Mouse (Mus musculus) intestine, embryonic 16.5 days (tissue): ENCODE measurements at regions not wholly inside any gene's neighbourhood (a gene's known extent, or its start where the extent isn't known, plus 50 kb on each side); places are given as distances from the start of the nearest gene placed in this dataset.

Experiments used
- ATAC-seq: fragments of 200-750 bp; cut with Nextera tagmentation; 2 replicates; pipeline ENCODE4 v1.8.0; 2017; ENCODE audit warnings: moderate TSS enrichment, moderate library complexity
- H3K27ac ChIP-seq: fragments of 300-500 bp; sonication (generic); 2 replicates; pipeline ENCODE4 v1.5.1; 2014; ENCODE audit warnings: mild to moderate bottlenecking, low read length
- H3K27me3 ChIP-seq: fragments of 300-500 bp; sonication (generic); replicated peaks from 2 replicates; pipeline ENCODE4 v1.6.1; 2014; ENCODE audit warnings: low read length, control low read depth, mixed read lengths; ENCODE audit not compliant: control insufficient read depth, insufficient read depth
- H3K36me3 ChIP-seq: fragments of 300-500 bp; sonication (generic); 2 replicates; pipeline ENCODE4 v1.6.1; 2014; ENCODE audit warnings: low read length, control low read depth; ENCODE audit not compliant: control insufficient read depth, insufficient read depth
- H3K4me1 ChIP-seq: fragments of 300-500 bp; sonication (generic); 2 replicates; pipeline ENCODE4 v1.6.1; 2014; ENCODE audit warnings: low read length, control low read depth, mixed read lengths; ENCODE audit not compliant: control insufficient read depth, insufficient read depth
- H3K4me2 ChIP-seq: fragments of 300-500 bp; sonication (generic); 2 replicates; pipeline ENCODE4 v1.6.1; 2014; ENCODE audit warnings: low read depth, low read length, control low read depth
- H3K4me3 ChIP-seq: fragments of 300-500 bp; sonication (generic); 2 replicates; pipeline ENCODE4 v1.5.1; 2014; ENCODE audit warnings: mild to moderate bottlenecking, low read length
- H3K9ac ChIP-seq: fragments of 300-500 bp; sonication (generic); 2 replicates; pipeline ENCODE4 v1.6.1; 2014; ENCODE audit warnings: low read depth, low read length
- H3K9me3 ChIP-seq: fragments of 300-500 bp; sonication (generic); 2 replicates; pipeline ENCODE4 v1.6.1; 2016; ENCODE audit warnings: low read length, control low read depth; ENCODE audit not compliant: control insufficient read depth
- WGBS: fragments of 180-500 bp; shearing (Covaris S2); extraction: QIAGEN DNeasy Blood & Tissue Kit; methylation state at CpG from one replicate; pipeline ENCODE4 v1.1.7; 2014; 5-methylcytosine and 5-hydroxymethylcytosine counted together

DNA sequence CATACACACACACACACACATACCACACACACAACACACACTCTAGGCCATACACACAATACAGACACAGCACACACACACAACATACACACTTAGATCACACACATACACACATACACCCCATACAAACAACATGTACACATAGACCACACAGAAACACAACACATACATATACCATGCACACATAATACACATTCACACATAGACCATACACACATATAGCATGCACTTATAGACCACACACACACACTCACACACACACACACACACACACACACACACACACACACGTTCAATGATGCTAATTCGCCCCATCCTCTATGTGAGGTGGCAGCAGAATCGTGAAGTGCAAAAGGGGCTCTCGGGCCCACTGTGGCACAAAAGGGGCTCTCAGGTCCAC is 359.1 kb downstream of the Sec23a start:
- no peaks in the 10 kb centered on the region for H3K27me3 ChIP-seq
- no peak overlapping the region for H3K9ac ChIP-seq
- no peaks in the 10 kb centered on the region for H3K36me3 ChIP-seq
- H3K4me2 ChIP-seq = no peak overlapping the region
- H3K9me3 ChIP-seq = no peaks in the 10 kb centered on the region
- ATAC-seq = no peak
- no peak overlapping the region for H3K4me3 ChIP-seq
- 89% methylated on average over 4 of the region's 4 CpGs for WGBS
- H3K4me1 ChIP-seq = no peaks in the 10 kb centered on the region
- no peak overlapping the region for H3K27ac ChIP-seq

- Histone ChIP-seq H3K4me2 (no peak overlapping the region), H3K4me1 (no peaks in the 10 kb centered on the region), H3K27me3 (no peaks in the 10 kb centered on the region), H3K36me3 (no peaks in the 10 kb centered on the region), H3K4me3 (no peak overlapping the region), H3K9ac (no peak overlapping the region), H3K9me3 (no peaks in the 10 kb centered on the region), H3K27ac (no peak overlapping the region)
- ATAC-seq = no peak
- 28% methylated on average over 4 of the region's 4 CpGs for WGBS
These were observed 363.5 kb downstream of the Sec23a start for GRCm38 (mm10) chr12:58648322-58648721.

DNA sequence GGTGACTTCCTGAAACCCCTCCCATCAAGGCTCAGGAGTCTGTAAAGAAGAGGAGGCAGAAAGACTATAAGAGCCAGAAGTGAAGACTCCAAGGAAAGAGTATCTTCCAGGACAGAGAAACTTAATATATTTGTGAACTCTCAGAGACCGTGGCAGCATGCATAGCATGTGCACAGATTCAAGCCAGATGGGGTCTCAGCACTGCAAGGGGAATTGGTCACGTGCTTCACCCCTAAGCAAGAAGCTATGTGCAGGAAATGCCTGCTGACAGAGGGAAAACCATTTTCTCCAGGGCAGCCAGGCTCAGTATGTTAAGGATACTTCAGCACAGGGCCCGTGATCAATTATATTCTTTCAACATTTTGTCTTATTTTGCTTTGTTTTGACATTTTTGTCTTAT is 368.0 kb downstream of the Sec23a start:
- no peak overlapping the region for H3K27ac ChIP-seq
- ATAC-seq = no peak
- H3K4me1 ChIP-seq = no peaks in the 10 kb centered on the region
- no peak overlapping the region for H3K4me3 ChIP-seq
- H3K4me2 ChIP-seq = no peak overlapping the region
- no peak overlapping the region for H3K9ac ChIP-seq
- H3K27me3 ChIP-seq = no peaks in the 10 kb centered on the region
- no peaks in the 10 kb centered on the region for H3K36me3 ChIP-seq
- 66% methylated on average over 3 of the region's 3 CpGs for WGBS
- no peaks in the 10 kb centered on the region for H3K9me3 ChIP-seq

DNA sequence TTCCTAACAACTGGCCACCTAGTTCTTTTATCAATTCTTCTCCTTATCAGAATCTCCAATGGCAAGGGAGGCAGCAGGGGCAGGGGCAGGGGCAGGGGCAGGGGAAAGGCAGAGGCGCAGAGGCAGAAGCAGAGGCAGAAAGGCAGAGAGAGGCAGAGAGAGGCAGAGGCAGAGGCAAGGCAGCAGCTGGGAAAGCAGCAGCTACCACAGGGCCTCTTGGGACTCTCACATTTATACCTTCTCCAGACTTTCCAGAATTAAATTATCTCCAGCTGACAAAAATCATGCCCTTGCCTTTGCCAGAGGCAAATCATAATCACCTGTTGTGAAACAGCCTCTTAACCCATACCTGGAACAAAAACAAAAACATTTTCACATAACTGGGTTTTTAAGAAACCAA is 370.4 kb upstream of the Clec14a start:
- H3K4me1 ChIP-seq = no peaks in the 10 kb centered on the region
- ATAC-seq = no peak
- no peak overlapping the region for H3K9ac ChIP-seq
- WGBS = 73% methylated on average over 1 of the region's 1 CpGs
- H3K4me3 ChIP-seq = no peak overlapping the region
- no peak overlapping the region for H3K27ac ChIP-seq
- no peaks in the 10 kb centered on the region for H3K27me3 ChIP-seq
- no peaks in the 10 kb centered on the region for H3K36me3 ChIP-seq
- H3K9me3 ChIP-seq = no peaks in the 10 kb centered on the region
- no peak overlapping the region for H3K4me2 ChIP-seq

DNA sequence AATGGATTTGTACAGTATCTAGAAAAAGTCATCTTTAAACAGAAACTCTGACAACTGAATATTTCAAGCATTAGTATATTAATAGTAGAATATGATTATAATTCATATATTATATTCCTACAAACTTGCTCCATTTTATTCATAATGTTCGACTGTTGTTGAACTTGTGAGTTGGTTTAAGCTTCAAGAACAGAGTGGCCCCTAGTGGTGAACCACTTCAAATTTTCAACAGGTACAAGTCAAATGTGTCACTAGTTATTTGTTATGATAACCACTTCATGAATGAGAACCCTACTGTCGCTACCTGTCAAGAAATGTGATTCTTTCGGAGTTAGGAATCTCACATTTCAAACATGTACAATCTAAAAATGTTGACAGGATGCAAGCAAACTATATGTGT is 369.2 kb upstream of the Clec14a start:
- no peaks in the 10 kb centered on the region for H3K4me1 ChIP-seq
- no peak overlapping the region for H3K4me3 ChIP-seq
- no peaks in the 10 kb centered on the region for H3K27me3 ChIP-seq
- no peak overlapping the region for H3K9ac ChIP-seq
- 68% methylated on average over 3 of the region's 3 CpGs for WGBS
- no peak overlapping the region for H3K4me2 ChIP-seq
- no peak for ATAC-seq
- H3K36me3 ChIP-seq = no peaks in the 10 kb centered on the region
- H3K27ac ChIP-seq = no peak overlapping the region
- H3K9me3 ChIP-seq = no peaks in the 10 kb centered on the region

GRCm38 (mm10) chr12:58632529-58632928 is 363.4 kb upstream of the Clec14a start:
- Histone ChIP-seq H3K36me3 (no peaks in the 10 kb centered on the region), H3K27ac (no peak overlapping the region), H3K4me2 (no peak overlapping the region), H3K9me3 (no peaks in the 10 kb centered on the region), H3K9ac (no peak overlapping the region), H3K27me3 (no peaks in the 10 kb centered on the region), H3K4me1 (no peaks in the 10 kb centered on the region), H3K4me3 (no peak overlapping the region)
- 89% methylated on average over 3 of the region's 3 CpGs for WGBS
- ATAC-seq = no peak

- Histone ChIP-seq H3K36me3 (no peaks in the 10 kb centered on the region), H3K4me3 (no peak overlapping the region), H3K9me3 (no peaks in the 10 kb centered on the region), H3K9ac (no peak overlapping the region), H3K4me1 (no peaks in the 10 kb centered on the region), H3K27me3 (no peaks in the 10 kb centered on the region), H3K27ac (no peak overlapping the region), H3K4me2 (no peak overlapping the region)
- ATAC-seq = no peak
- 73% methylated on average over 5 of the region's 5 CpGs for WGBS
These were observed 359.7 kb upstream of the Clec14a start for GRCm38 (mm10) chr12:58628817-58629216.

DNA sequence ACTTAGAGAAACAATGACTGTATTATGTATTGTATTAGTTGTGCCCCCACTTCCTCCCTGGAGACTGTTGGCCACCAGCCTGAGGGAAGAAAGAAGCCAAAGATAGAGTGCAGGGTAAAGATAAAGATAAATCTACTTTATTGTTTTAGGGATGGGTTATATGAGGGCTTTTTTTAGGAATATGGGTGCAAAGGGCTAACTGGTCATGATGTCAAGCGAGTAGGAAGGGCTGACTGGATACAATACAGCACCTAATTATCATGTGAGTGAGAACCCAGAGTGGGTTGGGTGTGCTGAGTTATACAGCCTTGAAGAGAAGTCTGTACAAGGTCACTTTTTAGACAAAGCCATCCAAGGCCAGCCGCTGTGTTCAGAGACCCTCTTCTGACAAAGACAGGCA is 356.1 kb upstream of the Clec14a start:
- Histone ChIP-seq H3K9me3 (no peaks in the 10 kb centered on the region), H3K36me3 (no peaks in the 10 kb centered on the region), H3K4me3 (no peak overlapping the region), H3K27me3 (no peaks in the 10 kb centered on the region), H3K27ac (no peak overlapping the region), H3K4me2 (no peak overlapping the region), H3K4me1 (no peaks in the 10 kb centered on the region), H3K9ac (no peak overlapping the region)
- 0 out of 2 replicates have a peak, but pooled peaks have one; percentile 23 for ATAC-seq
- 83% methylated on average over 2 of the region's 2 CpGs for WGBS

- WGBS = 76% methylated on average over 7 of the region's 7 CpGs
- Histone ChIP-seq H3K4me1 (no peaks in the 10 kb centered on the region), H3K9ac (no peak overlapping the region), H3K27ac (no peak overlapping the region), H3K36me3 (no peaks in the 10 kb centered on the region), H3K27me3 (no peaks in the 10 kb centered on the region), H3K4me3 (no peak overlapping the region), H3K9me3 (no peaks in the 10 kb centered on the region), H3K4me2 (no peak overlapping the region)
- ATAC-seq = no peak
These were observed 350.6 kb upstream of the Clec14a start for GRCm38 (mm10) chr12:58619508-58620310.

GRCm38 (mm10) chr12:58594781-58595180 is 325.7 kb upstream of the Clec14a start:
- Histone ChIP-seq H3K9me3 (no peaks in the 10 kb centered on the region), H3K27me3 (no peaks in the 10 kb centered on the region), H3K27ac (no peak overlapping the region), H3K36me3 (no peaks in the 10 kb centered on the region), H3K4me2 (no peak overlapping the region), H3K9ac (no peak overlapping the region), H3K4me1 (no peaks in the 10 kb centered on the region), H3K4me3 (no peak overlapping the region)
- 92% methylated on average over 9 of the region's 9 CpGs for WGBS
- no peak for ATAC-seq
